Mouse (Mus musculus) c-Kit-positive CD71-positive TER-119-negative erythroid progenitor cells, embryonic 14.5 days (primary cell): Measurements from ENCODE around the gene Asap2.

Source experiments
- DNase-seq: peaks from one replicate; pipeline ENCODE4 v3.0.0-alpha.2; 2013; ENCODE audit warnings: low read depth

The Asap2 gene

DNA sequence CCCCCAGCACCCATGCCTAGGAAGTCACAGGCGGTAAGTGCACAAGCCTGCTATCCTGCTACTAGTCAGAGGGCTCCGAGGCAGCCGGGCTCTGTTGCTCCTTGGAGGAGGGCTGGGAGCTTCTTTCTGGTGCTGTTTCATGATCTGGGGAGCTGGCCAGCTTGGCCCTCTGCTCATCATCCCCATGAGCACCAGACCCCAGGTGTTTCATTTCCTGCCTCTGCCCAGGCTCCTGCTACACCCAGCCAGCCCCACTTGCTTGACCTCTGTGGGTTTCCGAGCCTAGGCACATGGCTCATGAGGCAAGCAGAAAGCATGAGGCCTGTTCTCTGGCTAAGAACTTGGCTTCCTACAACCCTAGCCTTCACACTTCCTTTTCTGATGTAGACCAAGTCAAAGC, 275.2 kb downstream of the Asap2 start:
- no peak for DNase-seq

GRCm38 (mm10) chr12:21265946-21266783, 275.9 kb downstream of the Asap2 start:
- DNase-seq = no peak

DNA sequence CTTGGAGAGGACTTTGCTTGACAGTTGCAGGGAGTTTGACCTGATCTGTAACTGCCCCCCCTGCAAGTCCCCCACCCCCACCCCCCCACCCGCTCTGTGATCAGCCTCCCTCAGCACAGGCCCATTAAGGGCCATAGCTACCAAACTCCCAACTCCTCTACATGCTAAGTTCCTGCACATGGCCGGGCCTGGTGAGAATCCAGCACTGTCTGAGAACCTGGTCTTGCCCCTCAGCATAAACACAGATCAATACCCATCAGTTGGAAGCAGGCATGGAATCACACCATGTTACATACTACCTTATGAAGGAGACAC, 276.5 kb downstream of the Asap2 start:
- no peak for DNase-seq

GRCm38 (mm10) chr12:21268083-21268616, 277.9 kb downstream of the Asap2 start:
- DNase-seq = no peak

GRCm38 (mm10) chr12:21274446-21274845, 284.2 kb downstream of the Asap2 start:
- no peak for DNase-seq

- no peak for DNase-seq
Measured at GRCm38 (mm10) chr12:21277352-21277864, 287.1 kb downstream of the Asap2 start.

DNA sequence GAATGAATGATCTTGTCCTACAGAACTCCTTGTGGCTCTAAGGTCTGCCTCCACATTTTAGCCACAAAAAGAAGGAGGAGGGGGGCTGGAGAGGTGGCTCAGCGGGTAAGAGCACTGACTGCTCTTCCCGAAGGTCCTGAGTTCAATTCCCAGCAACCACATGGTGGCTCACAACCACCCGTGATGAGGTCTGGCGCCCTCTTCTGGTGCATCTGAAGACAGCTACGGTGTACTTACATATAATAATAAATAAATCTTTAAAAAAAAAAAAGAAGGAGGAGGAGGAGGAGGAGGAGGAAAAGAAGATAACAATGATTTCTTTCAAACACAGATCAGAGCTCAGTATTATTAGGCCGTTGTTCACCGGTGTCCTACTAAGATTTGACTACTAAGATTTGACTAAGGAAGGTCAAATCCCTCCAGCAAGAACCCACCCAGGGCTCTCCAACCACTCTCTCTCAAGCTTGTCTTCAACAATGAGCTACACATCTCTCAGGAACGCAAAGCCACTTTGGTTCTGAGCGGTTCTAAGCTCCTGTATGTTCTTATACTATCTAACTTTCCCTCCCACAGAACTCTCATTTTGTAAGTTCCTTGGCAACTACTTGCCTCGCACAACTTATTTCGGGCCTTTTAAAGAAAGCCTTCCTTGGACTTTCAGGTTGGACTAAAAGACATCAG, 294.6 kb downstream of the Asap2 start, which contains the start of gene Cpsf3:
Gene Cpsf3 (plus strand): TSS at position 631 of the 681 bp plus-strand sequence.
- no peak for DNase-seq

GRCm38 (mm10) chr12:21285508-21286242, 295.4 kb downstream of the Asap2 start:
- no peak for DNase-seq

DNA sequence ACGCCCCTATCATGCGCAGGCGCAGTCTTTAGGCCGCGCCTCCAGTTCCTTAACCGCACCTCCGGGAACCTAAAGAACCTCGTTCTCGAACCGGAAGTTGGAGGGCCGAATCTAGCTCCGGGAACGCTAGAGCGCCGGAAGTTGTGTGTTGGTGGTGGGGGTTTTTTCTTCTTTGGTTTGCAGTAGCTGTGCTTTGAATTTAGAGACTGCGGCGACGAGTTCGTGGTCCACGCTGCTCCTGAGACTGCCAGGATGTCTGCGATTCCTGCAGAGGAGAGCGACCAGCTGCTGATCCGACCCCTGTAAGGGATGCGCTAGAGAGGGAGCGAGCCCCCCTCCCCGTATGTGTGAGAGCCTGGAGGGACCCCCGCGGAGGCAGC, 296.0 kb downstream of the Asap2 start, which contains the start of gene Itgb1bp1:
Gene Itgb1bp1 (minus strand): TSS at position 42 of the 380 bp plus-strand sequence.
- DNase-seq = peak; percentile 98

- DNase-seq = peak; percentile 42
Measured at GRCm38 (mm10) chr12:21286712-21287650, 296.7 kb downstream of the Asap2 start.

GRCm38 (mm10) chr12:21288716-21289395, 298.6 kb downstream of the Asap2 start:
- no peak for DNase-seq

DNA sequence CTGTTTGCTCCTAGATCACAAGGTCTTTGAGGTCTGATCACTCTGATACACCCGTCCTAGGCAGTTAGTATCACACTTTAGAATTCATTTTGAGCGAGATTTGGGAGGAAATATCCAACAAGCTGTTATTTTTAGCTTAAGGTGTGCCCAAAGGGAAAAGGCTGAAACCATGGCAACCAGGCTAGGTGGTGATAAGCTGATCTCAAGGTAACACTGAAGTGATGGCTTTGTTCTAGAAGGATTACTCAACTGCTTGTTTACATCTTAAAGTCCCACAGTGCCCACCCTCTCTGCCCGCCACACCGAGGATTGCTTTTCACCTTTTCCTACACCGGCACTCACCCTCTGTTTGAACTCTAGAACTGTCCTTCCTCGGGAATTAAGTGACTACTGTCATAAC, 299.4 kb downstream of the Asap2 start:
- DNase-seq = no peak

DNA sequence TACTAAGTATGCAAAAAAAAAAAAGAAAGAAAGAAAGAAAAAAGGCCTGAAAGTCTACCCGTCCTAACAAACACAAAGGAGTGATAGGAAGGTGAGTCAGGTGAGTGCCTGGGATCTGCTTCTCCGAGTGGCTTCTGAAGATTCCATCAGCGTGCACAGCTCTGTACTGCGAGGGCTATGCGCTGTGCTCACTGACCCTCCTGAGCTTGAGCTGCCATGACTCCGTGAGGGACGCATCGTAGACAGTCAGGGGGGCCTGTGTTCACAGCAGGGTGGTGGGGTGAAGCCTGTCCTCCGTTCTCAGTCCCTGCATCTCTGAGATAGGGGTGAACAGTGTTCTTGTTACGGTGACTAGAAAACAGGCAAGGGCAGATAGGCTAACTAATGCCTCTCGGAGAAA, 308.6 kb downstream of the Asap2 start:
- no peak for DNase-seq

DNA sequence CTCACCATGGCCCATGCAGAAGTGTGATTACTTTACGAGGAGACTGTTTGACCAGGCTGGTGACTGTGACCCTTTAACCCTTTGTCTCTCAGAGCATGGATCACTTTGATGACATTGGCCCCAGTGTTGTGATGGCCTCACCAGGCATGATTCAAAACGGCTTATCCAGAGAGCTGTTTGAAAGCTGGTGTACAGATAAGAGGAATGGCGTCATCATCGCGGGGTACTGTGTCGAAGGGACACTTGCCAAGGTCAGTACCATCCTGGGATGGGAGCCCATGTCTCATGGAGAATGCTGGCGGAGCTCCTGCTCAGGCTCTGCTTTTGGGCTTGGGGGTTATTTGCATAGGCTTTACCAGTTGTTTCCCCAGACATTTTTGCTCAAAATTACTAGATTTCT, 311.1 kb downstream of the Asap2 start:
- no peak for DNase-seq

DNA sequence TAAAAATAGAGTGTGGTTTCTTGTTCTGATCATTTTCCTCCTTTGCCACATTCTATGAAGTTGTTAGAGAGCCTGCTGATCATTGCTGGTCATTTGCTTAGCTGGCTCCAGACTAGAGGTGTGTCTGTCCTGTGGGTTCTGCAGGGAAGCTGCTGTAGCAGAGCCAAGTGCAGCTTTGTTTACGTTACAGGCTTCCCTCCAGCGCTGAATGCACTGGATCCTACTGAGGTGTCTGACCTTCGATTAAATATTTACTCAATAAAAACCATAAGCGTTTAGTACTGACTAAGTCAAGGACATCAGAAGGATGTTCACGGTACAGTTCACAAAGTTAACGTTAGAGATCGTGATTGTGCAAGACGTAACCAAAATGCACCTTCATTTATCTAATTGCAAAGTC, 311.7 kb downstream of the Asap2 start:
- DNase-seq = no peak

DNA sequence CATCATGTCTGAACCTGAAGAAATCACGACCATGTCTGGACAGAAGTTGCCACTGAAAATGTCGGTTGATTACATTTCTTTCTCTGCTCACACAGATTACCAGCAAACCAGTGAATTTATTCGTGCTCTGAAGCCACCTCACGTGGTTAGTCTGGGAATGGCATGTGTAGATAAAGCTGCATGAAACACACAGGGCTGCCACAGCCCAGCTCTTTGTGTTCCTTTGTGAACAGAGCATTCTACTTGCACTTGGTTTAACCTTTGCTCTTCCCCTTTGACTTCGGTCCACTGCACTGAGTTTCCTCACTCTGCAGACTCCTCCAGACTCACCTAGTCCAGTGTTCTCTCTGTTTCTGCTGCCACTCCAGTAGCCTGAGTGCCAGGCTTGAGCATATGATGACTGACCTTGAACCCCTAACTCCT, 312.1 kb downstream of the Asap2 start:
- peak; percentile 34 for DNase-seq

- DNase-seq = no peak
Measured at GRCm38 (mm10) chr12:21305741-21306140, 315.5 kb downstream of the Asap2 start.

DNA sequence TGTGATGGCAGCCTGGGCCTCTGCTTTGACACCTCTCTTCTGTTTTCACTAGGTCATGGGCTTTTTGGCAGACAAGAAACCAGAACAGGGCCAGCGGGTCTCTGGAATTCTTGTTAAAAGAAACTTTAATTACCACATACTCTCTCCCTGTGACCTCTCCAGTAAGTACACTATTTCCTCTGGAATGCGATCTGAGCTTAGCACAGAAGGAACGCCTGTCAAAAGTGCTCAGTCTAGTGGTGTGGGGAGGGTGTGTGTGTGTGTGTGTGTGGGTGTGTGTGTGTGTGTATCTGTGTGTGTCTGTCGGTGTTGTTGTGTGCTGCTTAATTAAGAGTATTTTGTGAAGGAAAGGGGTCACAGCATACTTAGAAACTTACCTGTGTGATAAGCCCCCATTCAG, 316.5 kb downstream of the Asap2 start:
- no peak for DNase-seq

DNA sequence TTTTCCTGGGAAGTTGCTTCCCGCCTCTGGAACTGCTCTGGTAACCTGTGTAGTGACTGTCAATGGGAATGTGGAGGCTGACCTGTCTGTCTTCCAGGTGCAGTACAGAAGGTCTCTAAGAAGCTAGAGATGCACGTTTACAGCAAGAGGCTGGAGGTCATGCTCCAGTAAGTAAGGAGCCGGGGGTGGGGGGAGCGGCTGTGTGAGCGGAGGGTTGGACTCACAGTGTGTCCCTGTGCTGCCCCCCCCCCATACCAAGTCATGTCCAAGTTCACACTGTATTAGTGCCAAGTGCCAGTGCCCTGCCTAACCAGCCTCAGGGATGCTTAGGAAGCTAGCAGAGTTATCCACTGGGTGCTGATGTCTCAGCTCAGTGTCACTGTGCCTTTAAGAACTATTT, 321.9 kb downstream of the Asap2 start:
- DNase-seq = no peak
